Mouse (Mus musculus) testis, adult 2 months (tissue): ENCODE data around the gene Zfp423.

Experiments used
- CTCF ChIP-seq: fragments of 200-500 bp; IDR thresholded peaks from 2 replicates; pipeline ENCODE4 v1.5.1; 2012; ENCODE audit warnings: low read depth, mild to moderate bottlenecking, inconsistent platforms, low read length, moderate library complexity; ENCODE audit not compliant: control insufficient read depth, insufficient read depth, insufficient replicate concordance
- POLR2A ChIP-seq: fragments of 200-500 bp; IDR thresholded peaks from 2 replicates; pipeline ENCODE4 v1.6.1; 2012; ENCODE audit warnings: low read depth, mild to moderate bottlenecking, inconsistent platforms, low read length, moderate library complexity; ENCODE audit not compliant: control insufficient read depth

- no peak for TF ChIP-seq CTCF
- TF ChIP-seq POLR2A = no peak
Measured at GRCm38 (mm10) chr8:87690100-87691095, 269.0 kb downstream of the Zfp423 start.
